Mouse (Mus musculus): ENCODE measurements around the gene Tstd1. TPM values are rescaled to one million over a fixed set of nuclear protein-coding genes. Genes with fewer than 3 reads are reported as not detected.

Gene Tstd1
- total and polyA plus RNA-seq, 3 experiments, result 1.3 to 3.1 (median 1.8) TPM

DNA sequence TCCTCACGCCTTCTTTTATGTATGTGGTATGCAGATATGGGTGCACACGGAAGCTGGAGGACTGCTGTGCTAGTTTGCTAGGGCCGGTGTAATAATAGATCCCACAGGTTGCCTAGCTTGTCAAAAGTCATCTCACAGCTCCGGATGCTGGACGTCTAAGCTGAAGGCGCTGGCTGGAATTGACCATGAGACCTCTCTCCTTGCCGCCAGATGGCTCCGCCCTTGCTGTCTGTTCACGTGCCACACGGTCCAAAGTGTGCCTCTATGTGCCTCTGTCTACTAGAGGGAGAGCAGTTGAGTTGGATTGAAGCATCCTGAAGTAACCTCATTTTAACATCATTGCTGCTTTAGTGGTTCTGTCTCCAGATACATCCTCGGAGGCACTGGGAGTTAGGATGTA, 31.4 kb downstream of the Tstd1 start:
- DNase-seq, result peak in 1 of 2 experiments; percentile 16
- no peak for TF ChIP-seq EP300 (IDR thresholded peaks at IDR 0.05; ENCODE audit: insufficient read depth, low read depth, low read length)
- no peak for TF ChIP-seq CTCF (IDR thresholded peaks at IDR 0.05)
- TF ChIP-seq POLR2A (IDR thresholded peaks at IDR 0.05; ENCODE audit: insufficient read depth, low read depth, low read length), result no peak
- intact Hi-C loops (cut with DNase I), result loop anchor here (5.0 kb wide), 1 partner anchor 38 kb away; the partner anchor contains the start of gene Usf1
- Histone ChIP-seq H3K4me3 (no peak overlapping the region), H3K27me3 (ENCODE audit: control insufficient read depth, insufficient read depth, low read length) (no peaks in the 10 kb centered on the region), H3K27ac (peak overlapping the region; percentile 18; the same call in 1 of the 2 replicates), H3K4me1 (ENCODE audit: control insufficient read depth, insufficient read depth, low read length) (peaks cover 18% of the 10 kb centered on the region), H3K79me2 (replicated peaks; ENCODE audit: control insufficient read depth, insufficient read depth, low read length) (peaks cover 6% of the 10 kb centered on the region), H3K36me3 (ENCODE audit: control insufficient read depth, insufficient read depth, low read length) (peaks cover 6% of the 10 kb centered on the region; the same call in 1 of the 2 replicates), H3K9ac (ENCODE audit: low read depth, low read length) (no peak overlapping the region)
- 48% methylated on average over 11 of the region's 11 CpGs for WGBS

DNA sequence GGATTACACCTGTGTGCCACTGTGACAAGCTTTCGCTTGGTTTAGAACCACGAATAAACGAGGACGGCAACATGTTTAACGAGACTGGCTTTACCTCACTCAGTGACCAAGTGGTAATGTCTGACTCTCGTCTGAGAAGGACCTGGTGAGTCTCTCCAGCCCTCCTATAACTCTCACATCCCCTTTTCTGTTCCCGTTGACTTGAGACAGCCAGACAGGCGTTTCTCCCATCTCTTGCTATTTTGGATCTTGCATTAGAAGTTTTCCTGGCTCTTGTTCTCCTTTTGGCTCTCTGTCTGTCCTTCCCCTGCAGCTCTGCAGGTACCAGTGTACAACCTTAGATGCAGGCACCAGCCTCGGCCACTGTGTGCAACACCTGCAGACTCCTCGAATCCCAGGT, 32.3 kb downstream of the Tstd1 start:
- 74% methylated on average over 10 of the region's 10 CpGs for WGBS
- no peaks in the 10 kb centered on the region for H3K27me3 ChIP-seq (ENCODE audit: control insufficient read depth, insufficient read depth, low read length)
- H3K79me2 ChIP-seq (replicated peaks; ENCODE audit: control insufficient read depth, insufficient read depth, low read length), result peaks cover 6% of the 10 kb centered on the region; the same call in 1 of the 2 replicates
- DNase-seq, result no peak
- peak overlapping the region; percentile 18; the same call in 1 of the 2 replicates for H3K27ac ChIP-seq
- intact Hi-C loops (cut with DNase I), result loop anchor here (5.0 kb wide), 1 partner anchor 39 kb away; the partner anchor contains the start of gene Usf1
- TF ChIP-seq POLR2A (IDR thresholded peaks at IDR 0.05; ENCODE audit: insufficient read depth, low read depth, low read length), result no peak
- TF ChIP-seq EP300 (IDR thresholded peaks at IDR 0.05; ENCODE audit: insufficient read depth, low read depth, low read length), result no peak
- no peak for TF ChIP-seq CTCF (IDR thresholded peaks at IDR 0.05)
- peaks cover 19% of the 10 kb centered on the region for H3K4me1 ChIP-seq (ENCODE audit: control insufficient read depth, insufficient read depth, low read length)
- H3K36me3 ChIP-seq (ENCODE audit: control insufficient read depth, insufficient read depth, low read length), result peaks cover 6% of the 10 kb centered on the region; the same call in 1 of the 2 replicates
- H3K4me3 ChIP-seq, result no peak overlapping the region
- H3K9ac ChIP-seq (ENCODE audit: low read depth, low read length), result no peak overlapping the region

DNA sequence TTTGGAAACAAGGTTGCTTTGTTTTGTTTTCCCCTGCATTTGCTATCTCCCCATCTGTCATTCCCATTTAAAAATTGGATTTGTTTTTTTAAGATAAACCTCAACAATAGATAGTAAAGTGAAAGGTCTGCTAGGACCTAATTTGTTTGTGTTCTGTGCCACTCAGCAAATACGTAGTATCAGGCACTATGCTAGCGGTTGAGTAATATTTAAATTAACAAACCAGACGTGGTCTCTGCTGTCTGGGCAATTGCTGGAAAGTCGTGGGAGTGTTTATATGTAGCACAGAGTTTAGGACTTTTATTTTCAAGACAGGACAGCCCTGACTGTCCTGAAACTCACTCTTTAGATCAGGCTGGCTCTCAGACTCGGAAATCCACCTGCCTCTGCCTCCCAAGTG, 33.9 kb downstream of the Tstd1 start:
- intact Hi-C loops (cut with DNase I), result loop anchor here (5.0 kb wide), 1 partner anchor 40 kb away; the partner anchor contains the start of gene Usf1
- WGBS, result 36% methylated on average over 5 of the region's 5 CpGs

DNA sequence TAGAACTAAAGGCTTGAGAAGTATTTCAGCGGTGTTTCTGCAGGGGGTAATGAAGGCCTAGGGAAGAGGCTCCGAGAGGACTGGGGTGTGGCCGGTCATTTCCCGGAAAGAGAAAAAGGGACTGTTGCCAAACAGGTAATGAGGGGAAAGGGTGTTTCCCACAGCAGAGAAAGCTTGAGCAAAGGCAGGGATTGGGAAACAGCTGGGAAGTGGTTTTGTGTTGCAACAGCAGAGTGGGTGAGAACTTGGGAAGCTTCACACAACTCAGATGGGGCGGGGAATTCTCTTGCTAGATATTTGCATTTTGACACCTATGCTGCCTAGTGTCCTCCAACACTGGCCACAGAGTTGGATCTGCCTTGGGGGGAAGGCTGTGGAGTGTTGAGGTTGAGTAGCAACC, 34.3 kb downstream of the Tstd1 start:
- Histone ChIP-seq H3K9ac (ENCODE audit: low read depth, low read length) (no peak overlapping the region), H3K36me3 (ENCODE audit: control insufficient read depth, insufficient read depth, low read length) (peaks cover 3% of the 10 kb centered on the region; the same call in 1 of the 2 replicates), H3K4me1 (ENCODE audit: control insufficient read depth, insufficient read depth, low read length) (peaks cover 17% of the 10 kb centered on the region), H3K79me2 (replicated peaks; ENCODE audit: control insufficient read depth, insufficient read depth, low read length) (peaks cover 5% of the 10 kb centered on the region), H3K4me3 (no peak overlapping the region; the same call in 1 of the 2 replicates), H3K27me3 (ENCODE audit: control insufficient read depth, insufficient read depth, low read length) (no peaks in the 10 kb centered on the region), H3K27ac (peak overlapping the region; percentile 72)
- WGBS, result 44% methylated on average over 5 of the region's 5 CpGs
- intact Hi-C loops (cut with DNase I), result loop anchor here (1.0 to 5.0 kb wide), 2 partner anchors 11 to 41 kb away; partner anchors contain the start of gene Usf1
- DNase-seq, result peak in 1 of 2 experiments; percentile 48
- no peak for TF ChIP-seq CTCF (IDR thresholded peaks at IDR 0.05)
- TF ChIP-seq POLR2A (IDR thresholded peaks at IDR 0.05; ENCODE audit: insufficient read depth, low read depth, low read length), result 0 out of 2 replicates have a peak, but pooled peaks have one; percentile 18
- TF ChIP-seq EP300 (IDR thresholded peaks at IDR 0.05; ENCODE audit: insufficient read depth, low read depth, low read length), result peak; percentile 72; the same call in 1 of the 2 replicates

More for the DNA sequence above, 33.9 kb downstream of the Tstd1 start:
- TF ChIP-seq EP300 (IDR thresholded peaks at IDR 0.05; ENCODE audit: insufficient read depth, low read depth, low read length) (no peak), CTCF (IDR thresholded peaks at IDR 0.05) (no peak), POLR2A (IDR thresholded peaks at IDR 0.05; ENCODE audit: insufficient read depth, low read depth, low read length) (no peak)
- Histone ChIP-seq H3K79me2 (replicated peaks; ENCODE audit: control insufficient read depth, insufficient read depth, low read length) (peaks cover 6% of the 10 kb centered on the region), H3K27me3 (ENCODE audit: control insufficient read depth, insufficient read depth, low read length) (no peaks in the 10 kb centered on the region), H3K4me3 (no peak overlapping the region; the same call in 1 of the 2 replicates), H3K36me3 (ENCODE audit: control insufficient read depth, insufficient read depth, low read length) (peaks cover 3% of the 10 kb centered on the region; the same call in 1 of the 2 replicates), H3K9ac (ENCODE audit: low read depth, low read length) (no peak overlapping the region), H3K27ac (peak overlapping the region; percentile 72), H3K4me1 (ENCODE audit: control insufficient read depth, insufficient read depth, low read length) (peaks cover 19% of the 10 kb centered on the region)
- DNase-seq, result no peak

DNA sequence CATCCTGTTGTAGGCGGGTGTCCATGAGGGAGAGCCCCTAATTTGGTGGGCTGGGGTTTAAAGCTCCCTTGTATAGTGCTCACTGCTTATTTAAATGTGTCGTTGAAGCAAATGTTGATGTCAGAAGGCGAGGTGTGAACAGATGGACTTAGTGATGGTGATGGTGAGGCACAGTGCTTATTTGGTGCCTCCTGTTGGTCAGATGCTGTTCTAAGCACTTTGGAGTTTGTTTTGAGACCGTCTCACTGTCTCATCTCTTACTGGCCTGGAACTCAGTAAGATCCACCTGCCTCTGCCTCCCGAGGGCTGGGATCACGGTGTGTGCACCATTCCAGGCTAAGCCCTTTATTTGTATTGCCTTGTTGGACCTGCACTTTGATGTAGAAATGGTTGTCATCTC, 36.3 kb downstream of the Tstd1 start:
- no peak for DNase-seq
- WGBS, result 60% methylated on average over 6 of the region's 6 CpGs
- H3K4me3 ChIP-seq, result no peak overlapping the region
- H3K27ac ChIP-seq, result no peak overlapping the region
- peaks cover 3% of the 10 kb centered on the region; the same call in 1 of the 2 replicates for H3K36me3 ChIP-seq (ENCODE audit: control insufficient read depth, insufficient read depth, low read length)
- H3K4me1 ChIP-seq (ENCODE audit: control insufficient read depth, insufficient read depth, low read length), result peaks cover 16% of the 10 kb centered on the region
- TF ChIP-seq CTCF (IDR thresholded peaks at IDR 0.05), result peak; percentile 41
- TF ChIP-seq POLR2A (IDR thresholded peaks at IDR 0.05; ENCODE audit: insufficient read depth, low read depth, low read length), result no peak
- TF ChIP-seq EP300 (IDR thresholded peaks at IDR 0.05; ENCODE audit: insufficient read depth, low read depth, low read length), result 0 out of 2 replicates have a peak, but pooled peaks have one; percentile 14
- H3K9ac ChIP-seq (ENCODE audit: low read depth, low read length), result no peak overlapping the region
- H3K79me2 ChIP-seq (replicated peaks; ENCODE audit: control insufficient read depth, insufficient read depth, low read length), result peaks cover 4% of the 10 kb centered on the region
- intact Hi-C loops (cut with DNase I), result loop anchor here (5.0 kb wide), 1 partner anchor 43 kb away; the partner anchor contains the start of gene Usf1
- H3K27me3 ChIP-seq (ENCODE audit: control insufficient read depth, insufficient read depth, low read length), result no peaks in the 10 kb centered on the region

DNA sequence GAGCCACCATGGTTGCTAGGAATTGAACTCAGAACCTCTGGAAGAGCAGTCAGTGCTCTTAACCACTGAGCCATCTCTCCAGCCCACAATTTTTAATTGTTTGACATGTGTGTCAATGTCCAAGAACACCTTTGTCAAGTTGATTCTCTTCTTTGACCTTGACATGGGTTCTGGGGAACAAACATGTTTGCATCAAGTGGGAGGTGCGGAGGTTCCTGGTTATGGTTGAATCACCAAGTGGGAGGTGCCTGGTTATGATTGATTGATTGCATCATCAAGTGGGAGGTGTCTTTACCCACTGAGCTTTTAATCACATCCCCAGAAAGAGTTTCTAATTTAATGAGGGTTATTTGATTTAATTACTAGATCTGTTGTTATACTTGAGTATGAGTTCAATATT, 38.9 kb downstream of the Tstd1 start:
- Histone ChIP-seq H3K79me2 (replicated peaks; ENCODE audit: control insufficient read depth, insufficient read depth, low read length) (peaks cover 4% of the 10 kb centered on the region), H3K27me3 (ENCODE audit: control insufficient read depth, insufficient read depth, low read length) (no peaks in the 10 kb centered on the region), H3K9ac (ENCODE audit: low read depth, low read length) (no peak overlapping the region), H3K36me3 (ENCODE audit: control insufficient read depth, insufficient read depth, low read length) (no peaks in the 10 kb centered on the region), H3K4me3 (no peak overlapping the region), H3K27ac (no peak overlapping the region), H3K4me1 (ENCODE audit: control insufficient read depth, insufficient read depth, low read length) (peaks cover 9% of the 10 kb centered on the region)
- intact Hi-C loops (cut with DNase I), result no loop called here
- WGBS, result 89% methylated on average over 1 of the region's 1 CpGs
- DNase-seq, result no peak
- TF ChIP-seq CTCF (IDR thresholded peaks at IDR 0.05), result no peak
- no peak for TF ChIP-seq POLR2A (IDR thresholded peaks at IDR 0.05; ENCODE audit: insufficient read depth, low read depth, low read length)
- TF ChIP-seq EP300 (IDR thresholded peaks at IDR 0.05; ENCODE audit: insufficient read depth, low read depth, low read length), result no peak
